Mouse (Mus musculus) MEL (cell line): ENCODE results near the gene Per1. TPM values are rescaled to one million over a fixed set of nuclear protein-coding genes. Genes with fewer than 3 reads are reported as not detected.

Experiments used
- DNase-seq: peaks from one replicate; pipeline ENCODE4 v3.0.0; 2011; ENCODE audit warnings: low read depth, low spot score
- H3K27ac ChIP-seq: 2 replicates; pipeline ENCODE4 v1.5.1; 2012; ENCODE audit warnings: low read depth, mild to moderate bottlenecking, control low read depth, low read length, moderate library complexity; ENCODE audit not compliant: control insufficient read depth
- H3K27me3 ChIP-seq, 2 experiments: fragments of 150-350 bp in 1 of 2; sonication (generic) in 1 of 2; 2 replicates each; pipeline ENCODE4 v1.6.1; 2012; ENCODE audit warnings: low read length in 2 of 2, mild to moderate bottlenecking in 2 of 2, improper control_type of control experiment in 1 of 2, moderate library complexity in 1 of 2; ENCODE audit not compliant: insufficient read depth in 2 of 2, control insufficient read depth in 1 of 2
- H3K36me3 ChIP-seq, 2 experiments: 2 replicates each; pipeline ENCODE4 v1.6.1; 2012 to 2014; ENCODE audit warnings: low read length in 2 of 2, improper control_type of control experiment in 1 of 2, inconsistent platforms in 1 of 2, mild to moderate bottlenecking in 1 of 2; ENCODE audit not compliant: insufficient read depth in 2 of 2, control insufficient read depth in 1 of 2
- H3K4me1 ChIP-seq, 2 experiments: fragments of 150-350 bp in 1 of 2; sonication (generic) in 1 of 2; 2 replicates each; pipeline ENCODE4 v1.6.1; 2012; ENCODE audit warnings: low read length in 2 of 2, improper control_type of control experiment in 1 of 2, mild to moderate bottlenecking in 1 of 2; ENCODE audit not compliant: insufficient read depth in 2 of 2, control insufficient read depth in 1 of 2
- H3K4me3 ChIP-seq, 2 experiments: fragments of 150-350 bp in 1 of 2; sonication (generic) in 1 of 2; 2 replicates each; pipeline ENCODE4 v1.5.1; 2012; ENCODE audit warnings: low read depth in 2 of 2, low read length in 2 of 2, mild to moderate bottlenecking in 2 of 2, moderate library complexity in 2 of 2, control low read depth in 1 of 2, improper control_type of control experiment in 1 of 2; ENCODE audit not compliant: control insufficient read depth in 1 of 2, insufficient read depth in 1 of 2
- H3K79me2 ChIP-seq: 2 replicates; pipeline ENCODE4 v1.6.1; 2012; ENCODE audit warnings: mild to moderate bottlenecking, low read length, moderate library complexity; ENCODE audit not compliant: control insufficient read depth, poor library complexity, insufficient read depth
- H3K9ac ChIP-seq: 2 replicates; pipeline ENCODE4 v1.6.1; 2012; ENCODE audit warnings: low read depth, mild to moderate bottlenecking, control low read depth, low read length, moderate library complexity; ENCODE audit not compliant: control insufficient read depth, poor library complexity, severe bottlenecking
- H3K9me3 ChIP-seq: fragments of 150-350 bp; sonication (generic); replicated peaks from 2 replicates; pipeline ENCODE4 v1.6.1; 2012; ENCODE audit warnings: mild to moderate bottlenecking, low read length, improper control_type of control experiment, moderate library complexity; ENCODE audit not compliant: insufficient read depth
- CHD1 ChIP-seq: IDR thresholded peaks from 2 replicates; pipeline ENCODE4 v1.6.1; 2012; ENCODE audit warnings: low read depth, mild to moderate bottlenecking, inconsistent platforms, low read length, improper control_type of control experiment
- CTCF ChIP-seq, 3 experiments: IDR thresholded peaks in 2 of 3; conservative IDR thresholded peaks in 1 of 3; 2 replicates each; pipeline ENCODE4 v1.5.1; 2011 to 2012; ENCODE audit warnings: low read length in 3 of 3, low read depth in 2 of 3, mild to moderate bottlenecking in 2 of 3, improper control_type of control experiment in 1 of 3, inconsistent platforms in 1 of 3, mixed read lengths in 1 of 3, moderate library complexity in 1 of 3; ENCODE audit not compliant: control insufficient read depth in 1 of 3, insufficient read depth in 1 of 3, poor library complexity in 1 of 3, severe bottlenecking in 1 of 3
- ELF1 ChIP-seq: IDR thresholded peaks from 2 replicates; pipeline ENCODE4 v1.6.1; 2014; ENCODE audit warnings: low read depth, mild to moderate bottlenecking, inconsistent platforms, low read length, improper control_type of control experiment, moderate library complexity
- EP300 ChIP-seq, 2 experiments: IDR thresholded peaks; 2 replicates each; pipeline ENCODE4 v1.6.1; 2011; ENCODE audit warnings: improper control_type of control experiment in 2 of 2, low read length in 2 of 2, low read depth in 1 of 2, mild to moderate bottlenecking in 1 of 2
- ETS1 ChIP-seq: IDR thresholded peaks from 2 replicates; pipeline ENCODE4 v1.6.1; 2012; ENCODE audit warnings: low read depth, mild to moderate bottlenecking, inconsistent platforms, low read length, improper control_type of control experiment, moderate library complexity
- GABPA ChIP-seq: IDR thresholded peaks from 2 replicates; pipeline ENCODE4 v1.6.1; 2012; ENCODE audit warnings: low read depth, mild to moderate bottlenecking, inconsistent platforms, low read length, improper control_type of control experiment, moderate library complexity
- GATA1 ChIP-seq: IDR thresholded peaks from 2 replicates; pipeline ENCODE4 v1.6.1; 2011; ENCODE audit warnings: low read depth, low read length, improper control_type of control experiment
- HCFC1 ChIP-seq: IDR thresholded peaks from 2 replicates; pipeline ENCODE4 v1.6.1; 2012; ENCODE audit warnings: low read depth, mild to moderate bottlenecking, inconsistent platforms, low read length, improper control_type of control experiment, moderate library complexity
- KAT2A ChIP-seq: conservative IDR thresholded peaks from 2 replicates; pipeline ENCODE4 v1.6.1; 2012; ENCODE audit warnings: low read depth, low read length, improper control_type of control experiment, inconsistent platforms
- MAFK ChIP-seq: IDR thresholded peaks from 2 replicates; pipeline ENCODE4 v1.6.1; 2011; ENCODE audit warnings: low read depth, mild to moderate bottlenecking, low read length, improper control_type of control experiment, borderline replicate concordance
- MAX ChIP-seq: IDR thresholded peaks from 2 replicates; pipeline ENCODE4 v1.6.1; 2011; ENCODE audit warnings: low read length, improper control_type of control experiment
- MAZ ChIP-seq: IDR thresholded peaks from 2 replicates; pipeline ENCODE4 v1.6.1; 2012; ENCODE audit warnings: low read depth, mild to moderate bottlenecking, inconsistent platforms, low read length, improper control_type of control experiment
- MXI1 ChIP-seq: IDR thresholded peaks from 2 replicates; pipeline ENCODE4 v1.6.1; 2011; ENCODE audit warnings: mild to moderate bottlenecking, low read depth, low read length, improper control_type of control experiment
- MYB ChIP-seq: IDR thresholded peaks from 2 replicates; pipeline ENCODE4 v1.6.1; 2011; ENCODE audit warnings: mild to moderate bottlenecking, low read depth, low read length, improper control_type of control experiment
- MYC ChIP-seq: IDR thresholded peaks from 2 replicates; pipeline ENCODE4 v1.6.1; 2011; ENCODE audit warnings: low read depth, mild to moderate bottlenecking, low read length, improper control_type of control experiment, moderate library complexity
- NRF1 ChIP-seq: IDR thresholded peaks from 2 replicates; pipeline ENCODE4 v1.6.1; 2014; ENCODE audit warnings: low read depth, mild to moderate bottlenecking, inconsistent platforms, low read length, improper control_type of control experiment, moderate library complexity; ENCODE audit not compliant: poor library complexity, insufficient read depth, severe bottlenecking
- POLR2A ChIP-seq, 2 experiments: IDR thresholded peaks; 2 replicates each; pipeline ENCODE4 v1.6.1; 2011 to 2012; ENCODE audit warnings: low read length in 2 of 2, mild to moderate bottlenecking in 2 of 2, control low read depth in 1 of 2, improper control_type of control experiment in 1 of 2, low read depth in 1 of 2, moderate library complexity in 1 of 2; ENCODE audit not compliant: control insufficient read depth in 1 of 2, insufficient read depth in 1 of 2, poor library complexity in 1 of 2
- POLR2AphosphoS5 ChIP-seq: IDR thresholded peaks from 2 replicates; pipeline ENCODE4 v1.6.1; 2012; ENCODE audit warnings: low read depth, borderline replicate concordance, mild to moderate bottlenecking, inconsistent platforms, low read length, moderate library complexity, mixed read lengths
- RCOR1 ChIP-seq: IDR thresholded peaks from 2 replicates; pipeline ENCODE4 v1.6.1; 2012; ENCODE audit warnings: low read depth, mild to moderate bottlenecking, inconsistent platforms, low read length, improper control_type of control experiment
- SIN3A ChIP-seq: IDR thresholded peaks from 2 replicates; pipeline ENCODE4 v1.6.1; 2012; ENCODE audit warnings: low read length, improper control_type of control experiment, inconsistent platforms
- SMC3 ChIP-seq: IDR thresholded peaks from 2 replicates; pipeline ENCODE4 v1.6.1; 2011; ENCODE audit warnings: low read depth, low read length, improper control_type of control experiment
- TBP ChIP-seq: IDR thresholded peaks from 2 replicates; pipeline ENCODE4 v1.8.0; 2011; ENCODE audit warnings: low read depth, low read length, improper control_type of control experiment
- USF2 ChIP-seq, 2 experiments: IDR thresholded peaks; 2 replicates each; pipeline ENCODE4 v1.6.1; 2011 to 2012; ENCODE audit warnings: improper control_type of control experiment in 2 of 2, low read length in 2 of 2, borderline replicate concordance in 1 of 2, inconsistent platforms in 1 of 2, low read depth in 1 of 2, mild to moderate bottlenecking in 1 of 2; ENCODE audit not compliant: insufficient read depth in 1 of 2
- ZC3H11A ChIP-seq: IDR thresholded peaks from 2 replicates; pipeline ENCODE4 v1.6.1; 2012; ENCODE audit warnings: low read depth, mild to moderate bottlenecking, inconsistent platforms, low read length, improper control_type of control experiment
- ZNF384 ChIP-seq: IDR thresholded peaks from 2 replicates; pipeline ENCODE4 v1.6.1; 2012; ENCODE audit warnings: low read depth, mild to moderate bottlenecking, inconsistent platforms, low read length, improper control_type of control experiment
- polyA plus RNA-seq, 2 experiments: library from polyadenylated mRNA; stranded (reverse) in 1 of 2; unstranded in 1 of 2; fragments of >175 nt in 1 of 2; fragments of >200 nt in 1 of 2; gene quantifications; 2 replicates each; pipeline versions ENCODE4 v1.2.1 to v1.2.4; 2012; ENCODE audit warnings: low replicate concordance in 2 of 2, low read depth in 1 of 2; ENCODE audit not compliant: insufficient read length in 2 of 2, insufficient read depth in 1 of 2, missing spikeins in 1 of 2
- total RNA-seq: library from RNA; depleted of rRNA; stranded (reverse); fragments of 300-350 nt; gene quantifications from 2 replicates; pipeline ENCODE4 v1.2.3, GENCODE M21; 2012

Per1 gene
- total and polyA plus RNA-seq, 3 experiments: 4.5 to 34.9 TPM; not detected in 1

DNA sequence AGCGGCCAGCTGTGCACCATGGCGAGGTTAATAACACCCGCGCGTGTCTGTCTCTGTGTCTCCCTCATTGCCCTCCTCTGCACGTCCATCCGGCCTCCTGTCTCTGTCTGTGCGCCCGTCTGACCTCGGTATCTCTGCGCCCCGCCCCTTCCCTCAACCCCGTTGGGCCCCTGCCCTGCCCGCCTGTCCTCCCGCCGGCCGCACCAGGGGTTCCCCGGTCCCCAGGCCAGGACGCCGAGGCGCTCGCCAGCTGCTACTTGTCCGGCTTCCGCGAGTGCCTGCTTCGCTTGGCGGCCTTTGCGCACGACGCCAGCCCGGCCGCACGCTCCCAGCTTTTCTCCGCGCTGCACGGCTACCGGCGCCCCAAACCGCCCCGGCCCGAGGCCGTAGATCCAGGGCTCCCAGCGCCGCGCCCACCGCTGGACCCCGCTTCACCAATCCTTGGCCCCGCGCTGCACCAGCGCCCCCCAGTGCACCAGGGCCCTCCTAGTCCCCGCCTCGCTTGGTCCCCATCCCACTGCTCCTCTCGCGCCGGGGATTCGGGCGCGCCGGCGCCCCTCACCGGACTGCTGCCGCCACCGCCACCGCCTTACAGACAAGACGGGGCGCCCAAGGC is 27.4 kb downstream of the Per1 start, which contains the start of gene 9130213A22Rik (continued):
- peak; percentile 45; the same call in 1 of the 2 replicates for TF ChIP-seq MAX
- TF ChIP-seq MAZ: peak; percentile 56; the same call in 1 of the 2 replicates
- TF ChIP-seq SMC3: peak; percentile 53
- TF ChIP-seq CTCF (IDR thresholded peaks at IDR 0.05 in 2 of 3, conservative IDR thresholded peaks at IDR 0.05 in 1 of 3; ENCODE audit: control insufficient read depth in 1 of 3, insufficient read depth in 1 of 3, low read depth in 2 of 3, low read length in 3 of 3, poor library complexity in 1 of 3, severe bottlenecking in 1 of 3): peak in 2 of 3 experiments; percentile 68 to 81; a peak in 5 of 6 replicates

DNA sequence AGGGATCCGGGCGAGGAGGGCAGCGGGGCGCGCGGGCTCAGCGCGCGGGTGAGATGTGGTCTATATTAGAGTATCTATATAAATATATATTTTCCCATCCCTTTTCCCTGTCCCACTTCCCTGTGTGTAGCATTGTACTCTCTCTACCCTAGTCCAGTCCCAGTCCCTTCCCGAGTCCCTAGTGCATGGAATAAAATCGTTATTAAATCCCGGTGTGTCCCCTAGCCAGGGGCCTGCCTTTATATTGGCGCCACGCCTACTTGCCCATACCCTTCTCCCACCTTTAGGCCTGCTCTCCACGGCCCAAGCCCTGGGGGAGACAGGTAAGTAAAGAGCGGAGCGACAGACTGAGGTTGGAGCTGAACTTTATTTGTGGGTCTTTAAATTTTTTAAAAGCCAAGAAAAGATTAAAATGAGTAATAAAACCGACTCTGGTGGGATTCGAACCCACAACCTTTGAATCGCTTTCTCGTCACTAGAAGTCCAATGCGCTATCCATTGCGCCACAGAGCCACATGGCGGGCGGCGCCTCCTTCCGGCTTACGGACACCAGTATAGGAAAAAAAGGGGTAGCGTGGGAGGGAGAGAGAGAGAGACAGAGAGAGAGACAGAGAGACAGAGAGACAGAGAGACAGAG is 28.2 kb downstream of the Per1 start:
- Histone ChIP-seq H3K79me2 (no peaks in the 10 kb centered on the region; the same call in 1 of the 2 replicates), H3K4me3 (peak overlapping the region; percentile 41 to 88), H3K9ac (peak overlapping the region; percentile 60), H3K27ac (no peak overlapping the region), H3K9me3 (no peaks in the 10 kb centered on the region), H3K27me3 (no peaks in the 10 kb centered on the region), H3K36me3 (no peaks in the 10 kb centered on the region), H3K4me1 (peaks cover 0 to 9% of the 10 kb centered on the region in 2 experiments; a peak in 2 of 4 replicates)
- TF ChIP-seq ELF1: 0 out of 2 replicates have a peak, but pooled peaks have one; percentile 43
- TF ChIP-seq MXI1: peak; percentile 60; the same call in 1 of the 2 replicates
- TF ChIP-seq POLR2AphosphoS5: no peak
- 0 out of 2 replicates have a peak, but pooled peaks have one; percentile 8 for TF ChIP-seq GATA1
- no peak for TF ChIP-seq USF2 (IDR thresholded peaks at IDR 0.05; ENCODE audit: borderline replicate concordance in 1 of 2, insufficient read depth in 1 of 2, low read depth in 1 of 2, low read length in 2 of 2)
- no peak for TF ChIP-seq ZC3H11A
- no peak for TF ChIP-seq POLR2A (IDR thresholded peaks at IDR 0.05; ENCODE audit: control insufficient read depth in 1 of 2, insufficient read depth in 1 of 2, low read depth in 1 of 2, low read length in 2 of 2, poor library complexity in 1 of 2)
- TF ChIP-seq MYB: no peak
- no peak for TF ChIP-seq GABPA
- TF ChIP-seq RCOR1: no peak
- no peak for TF ChIP-seq MAX
- TF ChIP-seq MAZ: peak; percentile 92; the same call in 1 of the 2 replicates
- peak; percentile 3 for TF ChIP-seq SIN3A
- TF ChIP-seq HCFC1: 0 out of 2 replicates have a peak, but pooled peaks have one; percentile 39
- no peak; the same call in 1 of the 2 replicates for TF ChIP-seq NRF1
- TF ChIP-seq CTCF (IDR thresholded peaks at IDR 0.05 in 2 of 3, conservative IDR thresholded peaks at IDR 0.05 in 1 of 3; ENCODE audit: control insufficient read depth in 1 of 3, insufficient read depth in 1 of 3, low read depth in 2 of 3, low read length in 3 of 3, poor library complexity in 1 of 3, severe bottlenecking in 1 of 3): peak in 1 of 3 experiments; percentile 37; a peak in 3 of 6 replicates
- TF ChIP-seq MYC: peak; percentile 47; the same call in 1 of the 2 replicates
- TF ChIP-seq ETS1: no peak
- peak; percentile 98 for TF ChIP-seq TBP
- no peak for TF ChIP-seq EP300 (IDR thresholded peaks at IDR 0.05; ENCODE audit: low read depth in 1 of 2, low read length in 2 of 2)
- TF ChIP-seq CHD1: no peak
- TF ChIP-seq MAFK: peak; percentile 89
- TF ChIP-seq KAT2A: 0 out of 2 replicates have a peak, but pooled peaks have one; percentile 27
- TF ChIP-seq ZNF384: 0 out of 2 replicates have a peak, but pooled peaks have one; percentile 27
- peak; percentile 96 for DNase-seq
